Mouse (Mus musculus) liver, postnatal 0 days (tissue): ENCODE data around the gene Tmigd1.

Source experiments
- CTCF ChIP-seq: sonication (generic); IDR thresholded peaks from 2 replicates; pipeline ENCODE4 v1.5.1; 2016; ENCODE audit warnings: antibody characterized with exemption, low read depth
- EP300 ChIP-seq: IDR thresholded peaks from 2 replicates; pipeline ENCODE4 v1.6.1; 2016; ENCODE audit warnings: antibody characterized with exemption, low read depth, mild to moderate bottlenecking

DNA sequence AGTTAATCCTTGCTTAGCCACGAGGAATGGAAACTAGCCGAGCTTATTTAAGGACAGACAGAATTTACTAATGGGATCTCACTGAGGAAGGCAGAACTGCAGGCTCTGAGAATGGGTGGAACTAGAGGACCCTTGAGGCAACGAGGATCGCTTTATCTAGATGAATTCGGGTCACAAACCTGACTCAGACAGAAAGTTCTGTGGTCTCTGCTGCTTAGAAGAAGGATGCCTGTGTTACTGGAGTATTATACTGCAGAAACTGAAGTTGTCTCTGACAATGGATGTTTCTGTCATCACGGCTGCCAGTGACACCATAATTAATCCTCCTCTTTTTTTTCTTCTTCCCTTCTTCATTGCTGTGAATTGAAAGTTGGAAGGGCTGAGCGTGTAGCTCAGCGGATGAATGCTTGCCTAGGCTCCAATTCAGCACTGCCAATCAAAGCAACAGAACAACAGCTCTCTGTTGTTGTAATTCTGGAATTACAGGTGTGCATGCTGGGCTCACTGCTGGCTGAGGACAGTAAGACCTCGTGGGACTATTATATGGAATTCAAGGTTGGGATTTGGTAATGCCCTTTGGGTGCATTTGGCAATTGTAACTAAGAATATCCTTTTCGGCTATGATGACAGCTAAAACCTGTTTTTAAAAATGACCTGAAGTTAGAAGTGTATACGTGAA, 29.3 kb upstream of the Tmigd1 start:
- no peak for TF ChIP-seq CTCF
- TF ChIP-seq EP300, result no peak
